Mouse (Mus musculus): ENCODE results near the gene Rnf39. TPM values are rescaled to one million over a fixed set of nuclear protein-coding genes. Genes with fewer than 3 reads are reported as not detected.

The Rnf39 gene
- polyA plus RNA-seq, 1 experiment: 13.6 TPM

GRCm38 (mm10) chr17:36949265-36949664 lies 6.5 kb downstream of the Rnf39 start:
- H3K4me3 ChIP-seq (ENCODE audit: insufficient read depth, low read length): no peak overlapping the region
- 0 out of 2 replicates have a peak, but pooled peaks cover 2% of the 10 kb centered on the region for H3K4me1 ChIP-seq (ENCODE audit: control insufficient read depth, insufficient read depth, low read length)
- no peak overlapping the region for H3K27ac ChIP-seq (ENCODE audit: insufficient read depth, low read length)
- no peak for TF ChIP-seq POLR2A (IDR thresholded peaks at IDR 0.05; ENCODE audit: extremely low read depth, insufficient read depth, low read length)
- no peak for TF ChIP-seq CTCF (IDR thresholded peaks at IDR 0.05; ENCODE audit: extremely low read depth, insufficient read depth, low read length)

GRCm38 (mm10) chr17:36950981-36951947 lies 8.5 kb downstream of the Rnf39 start, which contains the start of gene Ppp1r11:
Ppp1r11 (minus strand) TSS chr17:36951741.
- Histone ChIP-seq H3K4me1 (ENCODE audit: control insufficient read depth, insufficient read depth, low read length) (0 out of 2 replicates have a peak, but pooled peaks cover 2% of the 10 kb centered on the region), H3K4me3 (ENCODE audit: insufficient read depth, low read length) (peak within 1 kb of the TSS; percentile 65), H3K27ac (ENCODE audit: insufficient read depth, low read length) (no peak within 1 kb of the TSS)
- TF ChIP-seq POLR2A (IDR thresholded peaks at IDR 0.05; ENCODE audit: extremely low read depth, insufficient read depth, low read length): peak; percentile 70
- no peak for TF ChIP-seq CTCF (IDR thresholded peaks at IDR 0.05; ENCODE audit: extremely low read depth, insufficient read depth, low read length)

- H3K27ac ChIP-seq (ENCODE audit: insufficient read depth, low read length): no peak overlapping the region
- H3K4me1 ChIP-seq (ENCODE audit: control insufficient read depth, insufficient read depth, low read length): peaks cover 2% of the 10 kb centered on the region; the same call in 1 of the 2 replicates
- no peak overlapping the region for H3K4me3 ChIP-seq (ENCODE audit: insufficient read depth, low read length)
- TF ChIP-seq CTCF (IDR thresholded peaks at IDR 0.05; ENCODE audit: extremely low read depth, insufficient read depth, low read length): no peak
- no peak for TF ChIP-seq POLR2A (IDR thresholded peaks at IDR 0.05; ENCODE audit: extremely low read depth, insufficient read depth, low read length)
Observed at GRCm38 (mm10) chr17:36952631-36953030, 9.9 kb downstream of the Rnf39 start.

GRCm38 (mm10) chr17:36953062-36953461 lies 10.3 kb downstream of the Rnf39 start:
- no peak overlapping the region for H3K4me3 ChIP-seq (ENCODE audit: insufficient read depth, low read length)
- TF ChIP-seq CTCF (IDR thresholded peaks at IDR 0.05; ENCODE audit: extremely low read depth, insufficient read depth, low read length) (no peak), POLR2A (IDR thresholded peaks at IDR 0.05; ENCODE audit: extremely low read depth, insufficient read depth, low read length) (no peak)
- H3K27ac ChIP-seq (ENCODE audit: insufficient read depth, low read length): no peak overlapping the region
- peaks cover 2% of the 10 kb centered on the region; the same call in 1 of the 2 replicates for H3K4me1 ChIP-seq (ENCODE audit: control insufficient read depth, insufficient read depth, low read length)

- peak within 1 kb of the TSS; percentile 39 for H3K27ac ChIP-seq (ENCODE audit: insufficient read depth, low read length)
- H3K4me1 ChIP-seq (ENCODE audit: control insufficient read depth, insufficient read depth, low read length): peaks cover 2% of the 10 kb centered on the region; the same call in 1 of the 2 replicates
- TF ChIP-seq CTCF (IDR thresholded peaks at IDR 0.05; ENCODE audit: extremely low read depth, insufficient read depth, low read length): no peak
- TF ChIP-seq POLR2A (IDR thresholded peaks at IDR 0.05; ENCODE audit: extremely low read depth, insufficient read depth, low read length): peak; percentile 74
- peak within 1 kb of the TSS; percentile 91 for H3K4me3 ChIP-seq (ENCODE audit: insufficient read depth, low read length)
Observed at GRCm38 (mm10) chr17:36957999-36958743, 15.5 kb downstream of the Rnf39 start, which contains the start of the genes Znrd1 and Znrd1as. Znrd1 (minus strand) TSS chr17:36958559. Znrd1as (plus strand) TSS chr17:36958592.

GRCm38 (mm10) chr17:36958884-36959283 lies 16.2 kb downstream of the Rnf39 start:
- Histone ChIP-seq H3K4me3 (ENCODE audit: insufficient read depth, low read length) (peak overlapping the region; percentile 91), H3K27ac (ENCODE audit: insufficient read depth, low read length) (no peak overlapping the region), H3K4me1 (ENCODE audit: control insufficient read depth, insufficient read depth, low read length) (peaks cover 2% of the 10 kb centered on the region; the same call in 1 of the 2 replicates)
- TF ChIP-seq POLR2A (IDR thresholded peaks at IDR 0.05; ENCODE audit: extremely low read depth, insufficient read depth, low read length): no peak
- no peak for TF ChIP-seq CTCF (IDR thresholded peaks at IDR 0.05; ENCODE audit: extremely low read depth, insufficient read depth, low read length)

GRCm38 (mm10) chr17:36961125-36961524 lies 18.4 kb downstream of the Rnf39 start:
- Histone ChIP-seq H3K27ac (ENCODE audit: insufficient read depth, low read length) (no peak overlapping the region), H3K4me1 (ENCODE audit: control insufficient read depth, insufficient read depth, low read length) (peaks cover 2% of the 10 kb centered on the region; the same call in 1 of the 2 replicates), H3K4me3 (ENCODE audit: insufficient read depth, low read length) (no peak overlapping the region)
- TF ChIP-seq POLR2A (IDR thresholded peaks at IDR 0.05; ENCODE audit: extremely low read depth, insufficient read depth, low read length) (no peak), CTCF (IDR thresholded peaks at IDR 0.05; ENCODE audit: extremely low read depth, insufficient read depth, low read length) (no peak)

GRCm38 (mm10) chr17:36966875-36967274 lies 24.2 kb downstream of the Rnf39 start:
- Histone ChIP-seq H3K4me1 (ENCODE audit: control insufficient read depth, insufficient read depth, low read length) (no peaks in the 10 kb centered on the region), H3K27ac (ENCODE audit: insufficient read depth, low read length) (no peak overlapping the region), H3K4me3 (ENCODE audit: insufficient read depth, low read length) (no peak overlapping the region)
- TF ChIP-seq CTCF (IDR thresholded peaks at IDR 0.05; ENCODE audit: extremely low read depth, insufficient read depth, low read length): no peak
- no peak for TF ChIP-seq POLR2A (IDR thresholded peaks at IDR 0.05; ENCODE audit: extremely low read depth, insufficient read depth, low read length)

- Histone ChIP-seq H3K27ac (ENCODE audit: insufficient read depth, low read length) (no peak overlapping the region), H3K4me3 (ENCODE audit: insufficient read depth, low read length) (no peak overlapping the region), H3K4me1 (ENCODE audit: control insufficient read depth, insufficient read depth, low read length) (no peaks in the 10 kb centered on the region)
- TF ChIP-seq CTCF (IDR thresholded peaks at IDR 0.05; ENCODE audit: extremely low read depth, insufficient read depth, low read length) (no peak), POLR2A (IDR thresholded peaks at IDR 0.05; ENCODE audit: extremely low read depth, insufficient read depth, low read length) (no peak)
Observed at GRCm38 (mm10) chr17:36970316-36970890, 27.7 kb downstream of the Rnf39 start.
